Mouse (Mus musculus) embryonic fibroblast, embryonic 13.5 days (primary cell): ENCODE measurements around the gene Tbc1d20.

Experiments
- CTCF ChIP-seq: IDR thresholded peaks from 2 replicates; pipeline ENCODE4 v1.5.1; 2011; ENCODE audit warnings: mild to moderate bottlenecking, control low read depth, low read length, moderate library complexity, borderline replicate concordance; ENCODE audit not compliant: insufficient read depth
- POLR2A ChIP-seq: IDR thresholded peaks from 2 replicates; pipeline ENCODE4 v1.6.1; 2011; ENCODE audit warnings: low read depth, mild to moderate bottlenecking, control low read depth, low read length, moderate library complexity

GRCm38 (mm10) chr2:152349205-152349604, 55.6 kb downstream of the Tbc1d20 start:
- TF ChIP-seq POLR2A (no peak), CTCF (no peak)
